Mouse (Mus musculus) intestine, embryonic 16.5 days (tissue): ENCODE data around the gene Pde4d. TPM values are rescaled to one million over a fixed set of nuclear protein-coding genes. Genes with fewer than 3 reads are reported as not detected.

ENCODE experiments used
- ATAC-seq: fragments of 200-750 bp; cut with Nextera tagmentation; 2 replicates; pipeline ENCODE4 v1.8.0; 2017; ENCODE audit warnings: moderate TSS enrichment, moderate library complexity
- H3K27ac ChIP-seq: fragments of 300-500 bp; sonication (generic); 2 replicates; pipeline ENCODE4 v1.5.1; 2014; ENCODE audit warnings: mild to moderate bottlenecking, low read length
- H3K27me3 ChIP-seq: fragments of 300-500 bp; sonication (generic); replicated peaks from 2 replicates; pipeline ENCODE4 v1.6.1; 2014; ENCODE audit warnings: low read length, control low read depth, mixed read lengths; ENCODE audit not compliant: control insufficient read depth, insufficient read depth
- H3K36me3 ChIP-seq: fragments of 300-500 bp; sonication (generic); 2 replicates; pipeline ENCODE4 v1.6.1; 2014; ENCODE audit warnings: low read length, control low read depth; ENCODE audit not compliant: control insufficient read depth, insufficient read depth
- H3K4me1 ChIP-seq: fragments of 300-500 bp; sonication (generic); 2 replicates; pipeline ENCODE4 v1.6.1; 2014; ENCODE audit warnings: low read length, control low read depth, mixed read lengths; ENCODE audit not compliant: control insufficient read depth, insufficient read depth
- H3K4me2 ChIP-seq: fragments of 300-500 bp; sonication (generic); 2 replicates; pipeline ENCODE4 v1.6.1; 2014; ENCODE audit warnings: low read depth, low read length, control low read depth
- H3K4me3 ChIP-seq: fragments of 300-500 bp; sonication (generic); 2 replicates; pipeline ENCODE4 v1.5.1; 2014; ENCODE audit warnings: mild to moderate bottlenecking, low read length
- H3K9ac ChIP-seq: fragments of 300-500 bp; sonication (generic); 2 replicates; pipeline ENCODE4 v1.6.1; 2014; ENCODE audit warnings: low read depth, low read length
- H3K9me3 ChIP-seq: fragments of 300-500 bp; sonication (generic); 2 replicates; pipeline ENCODE4 v1.6.1; 2016; ENCODE audit warnings: low read length, control low read depth; ENCODE audit not compliant: control insufficient read depth
- WGBS: fragments of 180-500 bp; shearing (Covaris S2); extraction: QIAGEN DNeasy Blood & Tissue Kit; methylation state at CpG from one replicate; pipeline ENCODE4 v1.1.7; 2014; 5-methylcytosine and 5-hydroxymethylcytosine counted together
- polyA plus RNA-seq: library from polyadenylated mRNA; unstranded; fragments of >200 nt; fragmentation: Nextera tagmentation; extraction: Ambion mirVana; gene quantifications from 2 replicates; pipeline ENCODE4 v1.2.1, GENCODE M21; 2015

The Pde4d gene
- polyA plus RNA-seq, 1 experiment from 2014 or later: 25.3 TPM

GRCm38 (mm10) chr13:109169335-109169606, 719.5 kb downstream of the Pde4d start:
- no peaks in the 10 kb centered on the region for H3K4me1 ChIP-seq
- 78% methylated on average over 2 of the region's 2 CpGs for WGBS

GRCm38 (mm10) chr13:109171688-109172087, 721.9 kb downstream of the Pde4d start:
- no peaks in the 10 kb centered on the region for H3K4me1 ChIP-seq

More at GRCm38 (mm10) chr13:109169335-109169606, 719.5 kb downstream of the Pde4d start:
- no peaks in the 10 kb centered on the region for H3K36me3 ChIP-seq
- H3K4me2 ChIP-seq: no peak overlapping the region
- H3K27ac ChIP-seq: no peak overlapping the region
- ATAC-seq: no peak
- no peak overlapping the region for H3K4me3 ChIP-seq
- no peaks in the 10 kb centered on the region for H3K9me3 ChIP-seq
- no peaks in the 10 kb centered on the region for H3K27me3 ChIP-seq
- H3K9ac ChIP-seq: no peak overlapping the region

GRCm38 (mm10) chr13:109175281-109175680, 725.5 kb downstream of the Pde4d start:
- H3K36me3 ChIP-seq: no peaks in the 10 kb centered on the region
- no peaks in the 10 kb centered on the region for H3K9me3 ChIP-seq
- no peaks in the 10 kb centered on the region for H3K4me1 ChIP-seq
- H3K27me3 ChIP-seq: no peaks in the 10 kb centered on the region
- 77% methylated on average over 6 of the region's 6 CpGs for WGBS
- no peak overlapping the region for H3K4me2 ChIP-seq
- H3K9ac ChIP-seq: no peak overlapping the region
- H3K4me3 ChIP-seq: no peak overlapping the region
- no peak overlapping the region for H3K27ac ChIP-seq
- no peak for ATAC-seq

More at GRCm38 (mm10) chr13:109171688-109172087, 721.9 kb downstream of the Pde4d start:
- Histone ChIP-seq H3K9me3 (no peaks in the 10 kb centered on the region), H3K27me3 (no peaks in the 10 kb centered on the region), H3K27ac (no peak overlapping the region), H3K4me3 (no peak overlapping the region), H3K4me2 (no peak overlapping the region), H3K36me3 (no peaks in the 10 kb centered on the region), H3K9ac (no peak overlapping the region)
- ATAC-seq: no peak
- WGBS: 72% methylated on average over 7 of the region's 7 CpGs

- ATAC-seq: no peak
- no peak overlapping the region for H3K4me2 ChIP-seq
- H3K27ac ChIP-seq: no peak overlapping the region
- no peak overlapping the region for H3K4me3 ChIP-seq
- H3K27me3 ChIP-seq: no peaks in the 10 kb centered on the region
- H3K9ac ChIP-seq: no peak overlapping the region
- H3K9me3 ChIP-seq: no peaks in the 10 kb centered on the region
- no peaks in the 10 kb centered on the region for H3K36me3 ChIP-seq
- whole genome bisulfite sequencing: 69% methylated on average over 11 of the region's 11 CpGs
- no peaks in the 10 kb centered on the region for H3K4me1 ChIP-seq
Measured at GRCm38 (mm10) chr13:109175852-109176621, 726.3 kb downstream of the Pde4d start.

GRCm38 (mm10) chr13:109181363-109181762, 731.6 kb downstream of the Pde4d start:
- Histone ChIP-seq H3K4me3 (no peak overlapping the region), H3K4me2 (no peak overlapping the region), H3K9me3 (no peaks in the 10 kb centered on the region), H3K27ac (no peak overlapping the region), H3K4me1 (no peaks in the 10 kb centered on the region), H3K9ac (no peak overlapping the region), H3K27me3 (no peaks in the 10 kb centered on the region), H3K36me3 (no peaks in the 10 kb centered on the region)
- 69% methylated on average over 6 of the region's 6 CpGs for WGBS
- ATAC-seq: no peak

- Histone ChIP-seq H3K9me3 (no peaks in the 10 kb centered on the region), H3K36me3 (no peaks in the 10 kb centered on the region), H3K4me3 (no peak overlapping the region), H3K27me3 (no peaks in the 10 kb centered on the region), H3K9ac (no peak overlapping the region), H3K27ac (no peak overlapping the region), H3K4me2 (no peak overlapping the region), H3K4me1 (no peaks in the 10 kb centered on the region)
- 75% methylated on average over 4 of the region's 4 CpGs for WGBS
- ATAC-seq: no peak
Measured at GRCm38 (mm10) chr13:109190652-109191051, 740.9 kb downstream of the Pde4d start.

GRCm38 (mm10) chr13:109191176-109191575, 741.4 kb downstream of the Pde4d start:
- H3K27me3 ChIP-seq: no peaks in the 10 kb centered on the region
- H3K4me1 ChIP-seq: no peaks in the 10 kb centered on the region
- H3K27ac ChIP-seq: no peak overlapping the region
- no peak overlapping the region for H3K9ac ChIP-seq
- no peaks in the 10 kb centered on the region for H3K9me3 ChIP-seq
- 76% methylated on average over 4 of the region's 4 CpGs for whole genome bisulfite sequencing
- no peaks in the 10 kb centered on the region for H3K36me3 ChIP-seq
- H3K4me3 ChIP-seq: no peak overlapping the region
- no peak overlapping the region for H3K4me2 ChIP-seq
- ATAC-seq: no peak

- Histone ChIP-seq H3K36me3 (no peaks in the 10 kb centered on the region), H3K9me3 (no peaks in the 10 kb centered on the region), H3K4me3 (no peak overlapping the region), H3K4me1 (no peaks in the 10 kb centered on the region), H3K27ac (no peak overlapping the region), H3K27me3 (no peaks in the 10 kb centered on the region), H3K4me2 (no peak overlapping the region), H3K9ac (no peak overlapping the region)
- ATAC-seq: no peak
- 49% methylated on average over 9 of the region's 9 CpGs for WGBS
Measured at GRCm38 (mm10) chr13:109205541-109205940, 755.8 kb downstream of the Pde4d start.

- Histone ChIP-seq H3K4me3 (no peak overlapping the region), H3K4me2 (no peak overlapping the region), H3K9ac (no peak overlapping the region), H3K4me1 (no peaks in the 10 kb centered on the region), H3K27me3 (no peaks in the 10 kb centered on the region), H3K36me3 (no peaks in the 10 kb centered on the region), H3K27ac (no peak overlapping the region), H3K9me3 (no peaks in the 10 kb centered on the region)
- no peak for ATAC-seq
- 94% methylated on average over 16 of the region's 16 CpGs for WGBS
Measured at GRCm38 (mm10) chr13:109208607-109209006, 758.9 kb downstream of the Pde4d start.

- no peak for ATAC-seq
- Histone ChIP-seq H3K4me2 (no peak overlapping the region), H3K4me3 (no peak overlapping the region), H3K9me3 (no peaks in the 10 kb centered on the region), H3K27ac (no peak overlapping the region), H3K27me3 (no peaks in the 10 kb centered on the region), H3K9ac (no peak overlapping the region), H3K4me1 (no peaks in the 10 kb centered on the region), H3K36me3 (no peaks in the 10 kb centered on the region)
- WGBS: 67% methylated on average over 6 of the region's 6 CpGs
Measured at GRCm38 (mm10) chr13:109209413-109209812, 759.7 kb downstream of the Pde4d start.
